Mouse (Mus musculus): ENCODE measurements at regions not wholly inside any gene's neighbourhood (a gene's known extent, or its start where the extent isn't known, plus 50 kb on each side); places are given as distances from the start of the nearest gene placed in this dataset.

GRCm38 (mm10) chr2:169191465-169191864 lies 236.1 kb upstream of the Zfp64 start:
- no peak for ATAC-seq
- in situ Hi-C loops (cut with MboI; ENCODE audit: low pct_unique_long_range_greater_than_20kb) = no loop called here
- POLR2A ChIA-PET = no interaction called here
- H3K27me3 ChIP-seq = peaks cover 6% of the 10 kb centered on the region
- TF ChIP-seq CTCF (IDR thresholded peaks at IDR 0.05) = no peak
- no peak for DNase-seq (ENCODE audit: low read depth, low spot score)
- CTCF ChIA-PET = no interaction called here

GRCm38 (mm10) chr2:169177565-169177964 lies 222.2 kb upstream of the Zfp64 start:
- DNase-seq (ENCODE audit: low read depth, low spot score) (no peak), ATAC-seq (no peak)
- TF ChIP-seq CTCF (IDR thresholded peaks at IDR 0.05) = no peak
- no peaks in the 10 kb centered on the region for H3K27me3 ChIP-seq
- CTCF ChIA-PET = interaction anchor here (1.0 kb wide), 1 partner anchor 13 kb away, joined by 3 read pairs; no protein-coding TSS in a partner anchor
- in situ Hi-C loops (cut with MboI; ENCODE audit: low pct_unique_long_range_greater_than_20kb) = no loop called here
- POLR2A ChIA-PET = no interaction called here

GRCm38 (mm10) chr2:169168795-169169194 lies 213.4 kb upstream of the Zfp64 start:
- TF ChIP-seq CTCF (IDR thresholded peaks at IDR 0.05) = no peak
- DNase-seq (ENCODE audit: low read depth, low spot score) = no peak
- POLR2A ChIA-PET = no interaction called here
- no peak for ATAC-seq
- H3K27me3 ChIP-seq = no peaks in the 10 kb centered on the region
- in situ Hi-C loops (cut with MboI; ENCODE audit: low pct_unique_long_range_greater_than_20kb) = no loop called here
- CTCF ChIA-PET = no interaction called here

- in situ Hi-C loops (cut with MboI; ENCODE audit: low pct_unique_long_range_greater_than_20kb) = no loop called here
- ChIA-PET POLR2A (no interaction called here), CTCF (no interaction called here)
- ATAC-seq (no peak), DNase-seq (ENCODE audit: low read depth, low spot score) (no peak)
- no peak for TF ChIP-seq CTCF (IDR thresholded peaks at IDR 0.05)
- H3K27me3 ChIP-seq = no peaks in the 10 kb centered on the region
Measured at GRCm38 (mm10) chr2:169168376-169168775, 213.0 kb upstream of the Zfp64 start.

GRCm38 (mm10) chr2:169161651-169162050 lies 206.3 kb upstream of the Zfp64 start:
- ChIA-PET POLR2A (no interaction called here), CTCF (no interaction called here)
- ATAC-seq (no peak), DNase-seq (ENCODE audit: low read depth, low spot score) (no peak)
- in situ Hi-C loops (cut with MboI; ENCODE audit: low pct_unique_long_range_greater_than_20kb) = no loop called here
- H3K27me3 ChIP-seq = no peaks in the 10 kb centered on the region
- TF ChIP-seq CTCF (IDR thresholded peaks at IDR 0.05) = no peak

GRCm38 (mm10) chr2:169158760-169159159 lies 203.4 kb upstream of the Zfp64 start:
- CTCF ChIA-PET = no interaction called here
- no peaks in the 10 kb centered on the region for H3K27me3 ChIP-seq
- POLR2A ChIA-PET = no interaction called here
- DNase-seq (ENCODE audit: low read depth, low spot score) = no peak
- ATAC-seq = no peak
- TF ChIP-seq CTCF (IDR thresholded peaks at IDR 0.05) = no peak
- in situ Hi-C loops (cut with MboI; ENCODE audit: low pct_unique_long_range_greater_than_20kb) = no loop called here

GRCm38 (mm10) chr2:169158005-169158673 lies 202.8 kb upstream of the Zfp64 start:
- no peak for DNase-seq (ENCODE audit: low read depth, low spot score)
- no peak for ATAC-seq
- POLR2A ChIA-PET = no interaction called here
- no peak for TF ChIP-seq CTCF (IDR thresholded peaks at IDR 0.05)
- CTCF ChIA-PET = no interaction called here
- H3K27me3 ChIP-seq = no peaks in the 10 kb centered on the region
- in situ Hi-C loops (cut with MboI; ENCODE audit: low pct_unique_long_range_greater_than_20kb) = no loop called here

GRCm38 (mm10) chr2:169156908-169157307 lies 201.5 kb upstream of the Zfp64 start:
- POLR2A ChIA-PET = no interaction called here

GRCm38 (mm10) chr2:169154881-169155280 lies 199.5 kb upstream of the Zfp64 start:
- POLR2A ChIA-PET = no interaction called here
- no peaks in the 10 kb centered on the region for H3K27me3 ChIP-seq
- no peak for ATAC-seq

More at GRCm38 (mm10) chr2:169156908-169157307, 201.5 kb upstream of the Zfp64 start:
- in situ Hi-C loops (cut with MboI; ENCODE audit: low pct_unique_long_range_greater_than_20kb) = no loop called here
- DNase-seq (ENCODE audit: low read depth, low spot score) = no peak
- no peaks in the 10 kb centered on the region for H3K27me3 ChIP-seq
- no peak for TF ChIP-seq CTCF (IDR thresholded peaks at IDR 0.05)
- ATAC-seq = no peak
- CTCF ChIA-PET = no interaction called here

GRCm38 (mm10) chr2:169147655-169148054 lies 192.3 kb upstream of the Zfp64 start:
- H3K27me3 ChIP-seq = no peaks in the 10 kb centered on the region
- CTCF ChIA-PET = no interaction called here
- TF ChIP-seq CTCF (IDR thresholded peaks at IDR 0.05) = no peak
- DNase-seq (ENCODE audit: low read depth, low spot score) (no peak), ATAC-seq (no peak)
- in situ Hi-C loops (cut with MboI; ENCODE audit: low pct_unique_long_range_greater_than_20kb) = no loop called here
- POLR2A ChIA-PET = no interaction called here

More at GRCm38 (mm10) chr2:169154881-169155280, 199.5 kb upstream of the Zfp64 start:
- no peak for TF ChIP-seq CTCF (IDR thresholded peaks at IDR 0.05)
- in situ Hi-C loops (cut with MboI; ENCODE audit: low pct_unique_long_range_greater_than_20kb) = no loop called here
- CTCF ChIA-PET = no interaction called here
- DNase-seq (ENCODE audit: low read depth, low spot score) = no peak

- ATAC-seq (no peak), DNase-seq (ENCODE audit: low read depth, low spot score) (no peak)
- in situ Hi-C loops (cut with MboI; ENCODE audit: low pct_unique_long_range_greater_than_20kb) = no loop called here
- no peak for TF ChIP-seq CTCF (IDR thresholded peaks at IDR 0.05)
- ChIA-PET CTCF (no interaction called here), POLR2A (no interaction called here)
- no peaks in the 10 kb centered on the region for H3K27me3 ChIP-seq
Measured at GRCm38 (mm10) chr2:169142224-169142623, 186.8 kb upstream of the Zfp64 start.

GRCm38 (mm10) chr2:169133855-169134254 lies 178.5 kb upstream of the Zfp64 start:
- POLR2A ChIA-PET = no interaction called here
- ATAC-seq = no peak
- no peaks in the 10 kb centered on the region for H3K27me3 ChIP-seq
- in situ Hi-C loops (cut with MboI; ENCODE audit: low pct_unique_long_range_greater_than_20kb) = no loop called here
- CTCF ChIA-PET = interaction anchor here (1.2 kb wide), 1 partner anchor 9 kb away, joined by 3 read pairs; no protein-coding TSS in a partner anchor
- no peak for DNase-seq (ENCODE audit: low read depth, low spot score)
- TF ChIP-seq CTCF (IDR thresholded peaks at IDR 0.05) = no peak

Measured in Patski (cell line).